13 mouse cellular contexts compared by ENCODE assay signal in the genomic region with DNA sequence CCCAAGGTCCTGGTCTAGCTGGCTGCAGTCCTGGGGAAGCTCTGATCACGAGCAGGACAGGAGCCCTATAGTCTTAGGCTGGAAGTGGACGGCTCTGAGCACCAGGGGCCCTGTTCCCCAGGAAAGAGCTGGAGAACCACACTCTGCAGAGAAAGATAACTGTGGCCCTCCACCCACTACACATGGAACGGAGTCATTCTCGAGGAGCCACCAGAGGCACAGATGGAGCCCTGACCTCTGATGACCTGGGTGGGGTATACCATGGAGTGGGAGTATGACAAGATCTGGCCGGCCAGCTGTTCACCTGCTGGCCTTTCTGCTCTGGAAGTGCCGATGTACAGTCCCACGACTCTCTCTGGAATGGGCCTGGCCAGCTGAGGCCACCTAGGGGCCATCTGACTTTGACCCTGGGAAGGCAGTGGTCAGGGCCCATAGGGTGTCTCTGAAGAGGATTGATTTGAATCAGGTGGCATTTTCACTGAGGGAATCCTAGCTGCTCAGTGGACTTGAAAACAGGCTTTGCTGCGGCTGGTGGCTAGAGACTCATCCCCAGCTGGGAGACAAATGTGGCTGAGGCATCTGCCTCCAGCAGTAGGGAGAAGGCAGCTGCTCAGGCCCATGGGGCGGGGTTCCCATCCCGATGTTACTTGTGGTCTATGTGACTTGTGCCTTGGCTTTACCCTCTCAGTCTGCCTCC. TPM values are rescaled to one million over a fixed set of nuclear protein-coding genes. Genes with fewer than 3 reads are reported as not detected.
DNase-seq lines count a peak whose midpoint lies in the region; ATAC-seq and TF ChIP-seq lines count a peak whose summit lies in the region.
"Had no signal": no experiment of that assay in that cellular context is flagged by ENCODE, and none has a peak within 500 bp of the region (broad histone marks: within the 10 kb centered on the region; RNA-seq: fewer than 3 reads in every experiment).

No protein-coding gene starts in this region.

- no peaks in the 10 kb centered on the region for H3K79me2 ChIP-seq in heart, adult 2 months (replicated peaks; ENCODE audit: control insufficient read depth, insufficient read depth, low read length)

- H3K9me3 ChIP-seq in midbrain, embryonic 10.5 days (replicated peaks) = no peaks in the 10 kb centered on the region
- H3K9me3 ChIP-seq in midbrain, embryonic 11.5 days (ENCODE audit: control insufficient read depth, low read length) = no peaks in the 10 kb centered on the region
- no peaks in the 10 kb centered on the region for H3K9me3 ChIP-seq in intestine, embryonic 16.5 days (ENCODE audit: control insufficient read depth, low read length)
- H3K9me3 ChIP-seq: embryonic facial prominence, embryonic 12.5 days had no signal

- 62% methylated on average over 10 of the region's 10 CpGs for WGBS in heart, adult 2 months
- 71% methylated on average over 10 of the region's 10 CpGs for WGBS in midbrain, embryonic 10.5 days
- WGBS in midbrain, embryonic 11.5 days = 75% methylated on average over 10 of the region's 10 CpGs
- 66% methylated on average over 10 of the region's 10 CpGs for WGBS in intestine, embryonic 16.5 days

- peak in 1 of 2 experiments; percentile 13 for DNase-seq in heart, adult 2 months
- no peak for DNase-seq in heart, postnatal 14 days
- DNase-seq in midbrain, embryonic 10.5 days (ENCODE audit: low spot score) = no peak
- no peak for DNase-seq in midbrain, embryonic 11.5 days (ENCODE audit: low spot score, missing footprints)
- peak; percentile 56 for DNase-seq in retina, postnatal 1 day
- DNase-seq in urinary bladder, postnatal 36 days (ENCODE audit: low spot score in 2 of 2) = no peak
- no peak for DNase-seq in left cerebral cortex, postnatal 25 days (ENCODE audit: low spot score in 2 of 2)
- DNase-seq: layer of hippocampus, adult 9-11 months; lung, adult 18-20 months; midbrain, embryonic 14.5 days had no signal

- no peak for ATAC-seq in midbrain, embryonic 11.5 days (ENCODE audit: low FRiP score)
- ATAC-seq in intestine, embryonic 16.5 days = peak; percentile 52

- H3K36me3 ChIP-seq in heart, adult 2 months (ENCODE audit: control insufficient read depth, insufficient read depth, low read length) = no peaks in the 10 kb centered on the region
- no peaks in the 10 kb centered on the region for H3K36me3 ChIP-seq in midbrain, embryonic 10.5 days
- H3K36me3 ChIP-seq in midbrain, embryonic 11.5 days (ENCODE audit: control insufficient read depth, insufficient read depth, low read length) = no peaks in the 10 kb centered on the region
- H3K36me3 ChIP-seq in intestine, embryonic 16.5 days (ENCODE audit: control insufficient read depth, insufficient read depth, low read length) = no peaks in the 10 kb centered on the region
- H3K36me3 ChIP-seq: embryonic facial prominence, embryonic 12.5 days had no signal

- no peak overlapping the region for H3K9ac ChIP-seq in heart, adult 2 months (ENCODE audit: low read depth, low read length)
- no peak overlapping the region for H3K9ac ChIP-seq in midbrain, embryonic 11.5 days (ENCODE audit: low read length)
- peak overlapping the region; percentile 12; the same call in 1 of the 2 replicates for H3K9ac ChIP-seq in intestine, embryonic 16.5 days (ENCODE audit: low read depth, low read length)
- H3K9ac ChIP-seq: embryonic facial prominence, embryonic 12.5 days had no signal

- H3K27me3 ChIP-seq in heart, adult 2 months (ENCODE audit: control insufficient read depth, insufficient read depth, low read length) = no peaks in the 10 kb centered on the region
- H3K27me3 ChIP-seq in midbrain, embryonic 10.5 days (ENCODE audit: low read depth, poor library complexity, severe bottlenecking) = no peaks in the 10 kb centered on the region
- H3K27me3 ChIP-seq in midbrain, embryonic 11.5 days (ENCODE audit: control insufficient read depth, insufficient read depth, low read length) = no peaks in the 10 kb centered on the region
- no peaks in the 10 kb centered on the region for H3K27me3 ChIP-seq in intestine, embryonic 16.5 days (replicated peaks; ENCODE audit: control insufficient read depth, insufficient read depth, low read length)
- H3K27me3 ChIP-seq: embryonic facial prominence, embryonic 12.5 days had no signal

- TF ChIP-seq CTCF in heart, adult 2 months (IDR thresholded peaks at IDR 0.05) = peak; percentile 46

- intact Hi-C loops in heart, adult 2 months (cut with DNase I) = loop anchor here (5.0 to 10.0 kb wide), 2 partner anchors 73 to 140 kb away; no protein-coding TSS in a partner anchor
- intact Hi-C loops in heart, postnatal 14 days (cut with DNase I) = no loop called here
- intact Hi-C loops in left cerebral cortex, postnatal 25 days (cut with DNase I) = no loop called here

- TF ChIP-seq EP300 in heart, adult 2 months (IDR thresholded peaks at IDR 0.05; ENCODE audit: insufficient read depth, low read depth, low read length) = no peak

- peaks cover 4% of the 10 kb centered on the region for H3K4me1 ChIP-seq in heart, adult 2 months (ENCODE audit: control insufficient read depth, insufficient read depth, low read length)
- peaks cover 26% of the 10 kb centered on the region for H3K4me1 ChIP-seq in midbrain, embryonic 10.5 days
- H3K4me1 ChIP-seq in midbrain, embryonic 11.5 days (ENCODE audit: control insufficient read depth, insufficient read depth, low read length) = no peaks in the 10 kb centered on the region
- H3K4me1 ChIP-seq in intestine, embryonic 16.5 days (ENCODE audit: control insufficient read depth, insufficient read depth, low read length) = peaks cover 9% of the 10 kb centered on the region; the same call in 1 of the 2 replicates
- H3K4me1 ChIP-seq: embryonic facial prominence, embryonic 12.5 days had no signal

- no peak for TF ChIP-seq POLR2A in heart, adult 2 months (IDR thresholded peaks at IDR 0.05; ENCODE audit: insufficient read depth, low read depth, low read length)

- H3K27ac ChIP-seq in heart, adult 2 months = no peak overlapping the region
- H3K27ac ChIP-seq in midbrain, embryonic 10.5 days (replicated peaks) = 0 out of 2 replicates have a peak overlapping the region, but pooled peaks have one; percentile 0
- H3K27ac ChIP-seq in midbrain, embryonic 11.5 days (ENCODE audit: low read depth, low read length) = no peak overlapping the region
- H3K27ac ChIP-seq in intestine, embryonic 16.5 days (ENCODE audit: low read length) = no peak overlapping the region
- H3K27ac ChIP-seq: embryonic facial prominence, embryonic 12.5 days had no signal

- no peak overlapping the region for H3K4me2 ChIP-seq in midbrain, embryonic 11.5 days
- H3K4me2 ChIP-seq in intestine, embryonic 16.5 days (ENCODE audit: low read depth, low read length) = no peak overlapping the region
- H3K4me2 ChIP-seq: embryonic facial prominence, embryonic 12.5 days had no signal

- H3K4me3 ChIP-seq in heart, adult 2 months = no peak overlapping the region
- no peak overlapping the region for H3K4me3 ChIP-seq in midbrain, embryonic 10.5 days
- no peak overlapping the region for H3K4me3 ChIP-seq in midbrain, embryonic 11.5 days (ENCODE audit: low read depth, low read length)
- H3K4me3 ChIP-seq in intestine, embryonic 16.5 days (ENCODE audit: low read length) = no peak overlapping the region
- H3K4me3 ChIP-seq: embryonic facial prominence, embryonic 12.5 days had no signal

RNA-seq across cellular contexts. Expression of gene Lipc, which starts 37.2 kb away (rescaled TPM):
- total RNA-seq in heart, adult 2 months (2021) = under 1 TPM in 1 of 2 experiments, not detected in 1; 0.14 TPM
- polyA plus RNA-seq in heart, adult 2 months (2012; rRNA removed) = 0.25 and 0.35 TPM in 2 replicates
- under 1 TPM in 1 of 2 experiments, not detected in 1; 0.36 TPM for total RNA-seq in heart, postnatal 14 days (2021)
- polyA plus RNA-seq in midbrain, embryonic 10.5 days (2016; fragmentation: Nextera tagmentation; extraction: Ambion mirVana) = not detected in 2 replicates
- polyA plus RNA-seq in midbrain, embryonic 11.5 days (2014; fragmentation: Nextera tagmentation; extraction: Ambion mirVana) = not detected in 2 replicates
- polyA plus RNA-seq in intestine, embryonic 16.5 days (2015; fragmentation: Nextera tagmentation; extraction: Ambion mirVana) = 1.2 and 1.4 TPM in 2 replicates
- total RNA-seq in left cerebral cortex, postnatal 25 days (2021) = under 1 TPM in 1 of 2 experiments, not detected in 1; 0.37 TPM
- polyA plus RNA-seq: C2C12; embryonic facial prominence, embryonic 12.5 days; midbrain, embryonic 14.5 days had no signal
